Mouse (Mus musculus) G1E (cell line): ENCODE data around the gene Zbtb43. TPM values are rescaled to one million over a fixed set of nuclear protein-coding genes. Genes with fewer than 3 reads are reported as not detected.

ENCODE experiments used
- ATAC-seq: 2 replicates; pipeline ENCODE4 v1.8.0; 2016; ENCODE audit warnings: mild to moderate bottlenecking; ENCODE audit not compliant: insufficient number of reproducible peaks, poor library complexity, low FRiP score, severe bottlenecking; ENCODE audit errors: extremely low read depth
- DNase-seq: peaks from one replicate; pipeline ENCODE4 v3.0.0; 2012; ENCODE audit warnings: low spot score
- H3K27me3 ChIP-seq: 2 replicates; pipeline ENCODE4 v1.6.1; 2012; ENCODE audit warnings: mild to moderate bottlenecking, low read length, inconsistent platforms; ENCODE audit not compliant: insufficient read depth
- H3K36me3 ChIP-seq: replicated peaks from 2 replicates; pipeline ENCODE3; 2012; ENCODE audit warnings: mild to moderate bottlenecking, inconsistent platforms
- H3K4me1 ChIP-seq: 2 replicates; pipeline ENCODE4 v1.6.1; 2012; ENCODE audit warnings: low read depth, low read length, inconsistent platforms, mixed read lengths; ENCODE audit not compliant: insufficient read depth
- H3K4me3 ChIP-seq: 2 replicates; pipeline ENCODE4 v1.5.1; 2012; ENCODE audit warnings: low read depth, mild to moderate bottlenecking, inconsistent platforms, low read length, moderate library complexity, mixed read lengths
- H3K9me3 ChIP-seq: replicated peaks from 2 replicates; pipeline ENCODE4 v1.6.1; 2012; ENCODE audit warnings: inconsistent platforms
- CTCF ChIP-seq: IDR thresholded peaks from 2 replicates; pipeline ENCODE4 v1.5.1; 2012; ENCODE audit warnings: low read depth, low read length, inconsistent platforms, mixed read lengths
- GATA1 ChIP-seq: IDR thresholded peaks from 2 replicates; pipeline ENCODE4 v1.6.1; 2012; ENCODE audit warnings: borderline replicate concordance, low read length, inconsistent platforms, mixed read lengths
- GATA2 ChIP-seq: IDR thresholded peaks from 2 replicates; pipeline ENCODE4 v1.6.1; 2012; ENCODE audit warnings: low read depth, low read length, inconsistent platforms, borderline replicate concordance
- POLR2AphosphoS5 ChIP-seq: IDR thresholded peaks from 2 replicates; pipeline ENCODE4 v1.6.1; 2012; ENCODE audit warnings: low read depth, low read length, inconsistent platforms; ENCODE audit not compliant: insufficient replicate concordance
- TAL1 ChIP-seq: conservative IDR thresholded peaks from 2 replicates; pipeline ENCODE4 v1.6.1; 2012; ENCODE audit warnings: low read depth, low read length, inconsistent platforms, mixed read lengths
- polyA plus RNA-seq: library from polyadenylated mRNA; stranded (reverse); fragments of >175 nt; gene quantifications from 2 replicates; pipeline ENCODE4 v1.2.3, GENCODE M21; 2012
- total RNA-seq, 2 experiments: library from RNA; stranded (forward) in 1 of 2; stranded (reverse) in 1 of 2; fragments of 200-1000 nt in 1 of 2; fragments of >200 nt in 1 of 2; fragmentation: Nextera tagmentation in 1 of 2; gene quantifications; 2 replicates each; pipeline ENCODE4 v1.2.3; 2014 to 2017

Gene Zbtb43
- total and polyA plus RNA-seq, 3 experiments: 3.6 to 22.6 (median 13.2) TPM

DNA sequence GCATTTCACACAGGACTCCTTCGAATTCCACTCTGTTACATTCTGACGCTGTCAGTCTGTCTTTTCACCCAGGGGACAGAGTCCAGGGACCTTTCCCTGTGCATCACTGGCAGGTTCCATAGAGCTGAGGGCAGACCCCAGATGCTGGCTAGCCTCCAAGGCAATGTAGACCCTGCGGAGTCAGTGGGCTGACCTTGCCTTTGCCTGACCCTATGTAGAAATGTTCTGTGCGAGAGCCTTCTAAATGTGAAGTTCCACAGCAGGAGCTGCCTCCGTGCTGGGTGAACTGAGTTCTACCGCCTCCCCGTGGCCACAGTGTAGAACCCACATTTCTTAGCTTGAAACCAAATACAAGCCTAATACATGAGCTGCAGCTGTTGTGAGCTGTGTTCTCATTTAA is 66.1 kb downstream of the Zbtb43 start:
- H3K9me3 ChIP-seq: no peaks in the 10 kb centered on the region
- no peak for DNase-seq

DNA sequence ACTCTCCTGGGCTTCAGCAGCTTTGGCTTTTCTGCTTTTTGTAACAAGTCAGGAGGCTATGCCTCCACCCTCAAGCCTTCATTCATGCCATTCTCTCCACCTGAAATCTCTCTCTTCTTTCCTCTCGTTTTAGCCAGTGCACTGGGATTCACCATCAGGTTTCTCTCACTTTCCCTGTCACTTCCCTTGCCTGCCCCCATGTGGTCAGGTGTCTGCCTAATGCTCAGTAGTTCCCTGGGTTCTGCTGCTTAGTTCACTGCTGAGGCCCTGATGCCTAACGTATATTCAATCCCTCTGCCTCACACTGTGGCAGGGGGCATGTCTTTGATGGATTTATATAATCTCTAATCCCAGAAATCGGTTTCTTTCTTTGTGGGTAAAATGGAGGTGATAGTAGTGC is 67.1 kb downstream of the Zbtb43 start:
- Histone ChIP-seq H3K9me3 (no peaks in the 10 kb centered on the region), H3K4me1 (peaks cover 56% of the 10 kb centered on the region), H3K27me3 (no peaks in the 10 kb centered on the region), H3K4me3 (no peak overlapping the region), H3K36me3 (peaks cover 15% of the 10 kb centered on the region)
- ATAC-seq (no peak), DNase-seq (no peak)
- TF ChIP-seq CTCF: no peak
- no peak for TF ChIP-seq TAL1
- no peak for TF ChIP-seq POLR2AphosphoS5
- no peak for TF ChIP-seq GATA1
- no peak for TF ChIP-seq GATA2

More for the DNA sequence above, 66.1 kb downstream of the Zbtb43 start:
- Histone ChIP-seq H3K4me3 (peak overlapping the region; percentile 39; the same call in 1 of the 2 replicates), H3K27me3 (no peaks in the 10 kb centered on the region), H3K4me1 (peaks cover 60% of the 10 kb centered on the region), H3K36me3 (peaks cover 22% of the 10 kb centered on the region)
- TF ChIP-seq TAL1 (no peak), GATA1 (no peak), GATA2 (no peak), CTCF (peak; percentile 69), POLR2AphosphoS5 (no peak)
- no peak for ATAC-seq

DNA sequence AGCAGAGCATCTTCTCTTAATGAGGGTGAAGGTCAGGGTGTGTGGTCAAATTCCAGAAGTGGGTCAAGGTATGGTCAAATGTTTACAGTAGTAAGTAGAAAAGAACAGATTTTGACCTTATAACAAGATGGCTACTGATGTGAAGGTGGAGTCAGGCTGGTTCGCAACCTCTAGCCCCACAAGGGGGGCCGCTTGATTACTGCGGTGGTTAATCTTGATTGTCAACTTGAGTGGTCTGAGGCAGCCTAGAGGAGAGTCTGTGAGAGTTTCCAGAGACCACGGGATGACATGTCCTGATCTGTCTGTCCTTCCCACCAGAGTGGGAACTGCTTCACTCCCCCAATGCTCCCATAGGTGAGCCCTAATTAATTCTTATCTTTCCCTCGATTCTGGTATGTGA is 67.8 kb downstream of the Zbtb43 start:
- no peak overlapping the region for H3K4me3 ChIP-seq
- no peaks in the 10 kb centered on the region for H3K27me3 ChIP-seq
- H3K4me1 ChIP-seq: peaks cover 50% of the 10 kb centered on the region
- TF ChIP-seq POLR2AphosphoS5 (no peak), GATA2 (no peak), GATA1 (no peak), TAL1 (no peak), CTCF (no peak)
- peaks cover 10% of the 10 kb centered on the region for H3K36me3 ChIP-seq
- DNase-seq (no peak), ATAC-seq (no peak)
- H3K9me3 ChIP-seq: no peaks in the 10 kb centered on the region

Other genes starting within 250 kb of the Zbtb43 start
- gene Ralgps1, start 97.1 kb downstream of the Zbtb43 start, total RNA-seq (2014; fragmentation: Nextera tagmentation): 6.1 and 6.4 TPM in 2 replicates
- 2.3 and 3.4 TPM in 2 replicates for gene Ralgps1, start 97.1 kb downstream of the Zbtb43 start, total RNA-seq (2017)
- 1.8 TPM in 2 replicates for gene Ralgps1, start 97.1 kb downstream of the Zbtb43 start, polyA plus RNA-seq
- gene Zbtb34, start 37.2 kb downstream of the Zbtb43 start, total RNA-seq (2014; fragmentation: Nextera tagmentation): 46.3 and 57.9 TPM in 2 replicates
- 6.9 and 7.7 TPM in 2 replicates for gene Zbtb34, start 37.2 kb downstream of the Zbtb43 start, total RNA-seq (2017)
- 10.4 and 12.0 TPM in 2 replicates for gene Zbtb34, start 37.2 kb downstream of the Zbtb43 start, polyA plus RNA-seq
- 1.5 TPM in 1 of 2 replicates, not detected in the other for gene Lmx1b, start 172.0 kb upstream of the Zbtb43 start, total RNA-seq (2014; fragmentation: Nextera tagmentation)
- 0.05 TPM in 1 of 2 replicates, not detected in the other for gene Lmx1b, start 172.0 kb upstream of the Zbtb43 start, total RNA-seq (2017)
- gene Lmx1b, start 172.0 kb upstream of the Zbtb43 start, polyA plus RNA-seq: not detected in 2 replicates